Mouse (Mus musculus): ENCODE measurements around the gene Zc3h7b.

DNA sequence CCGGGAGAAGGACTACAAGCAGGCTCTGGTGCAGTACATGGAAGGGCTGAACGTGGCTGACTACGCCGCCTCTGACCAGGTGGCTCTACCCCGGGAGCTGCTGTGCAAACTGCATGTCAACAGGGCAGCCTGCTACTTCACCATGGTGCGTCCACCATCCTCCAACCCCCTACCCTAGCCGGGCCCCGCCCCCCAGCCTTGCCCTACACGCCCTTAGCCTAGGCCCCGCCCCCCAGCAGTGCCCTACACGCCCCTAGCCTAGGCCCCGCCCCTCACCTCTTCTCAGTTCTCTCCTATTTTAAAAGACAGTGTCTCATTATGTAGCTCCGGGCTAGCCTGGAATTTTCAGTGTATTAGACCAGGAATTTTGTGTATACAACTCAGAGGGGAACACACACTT, 24.2 kb downstream of the Zc3h7b start:
- TF ChIP-seq CTCF (IDR thresholded peaks at IDR 0.05) (no peak), POLR2A (IDR thresholded peaks at IDR 0.05; ENCODE audit: insufficient read depth, low read depth, low read length) (no peak), EP300 (IDR thresholded peaks at IDR 0.05; ENCODE audit: insufficient read depth, low read depth, low read length) (no peak)

Data from heart, adult 2 months (tissue).